Mouse (Mus musculus) G1E (cell line): ENCODE results near the gene Bcl2l1. TPM values are rescaled to one million over a fixed set of nuclear protein-coding genes. Genes with fewer than 3 reads are reported as not detected.

Experiments used
- ATAC-seq: 2 replicates; pipeline ENCODE4 v1.8.0; 2016; ENCODE audit warnings: mild to moderate bottlenecking; ENCODE audit not compliant: insufficient number of reproducible peaks, poor library complexity, low FRiP score, severe bottlenecking; ENCODE audit errors: extremely low read depth
- DNase-seq: peaks from one replicate; pipeline ENCODE4 v3.0.0; 2012; ENCODE audit warnings: low spot score
- H3K27me3 ChIP-seq: 2 replicates; pipeline ENCODE4 v1.6.1; 2012; ENCODE audit warnings: mild to moderate bottlenecking, low read length, inconsistent platforms; ENCODE audit not compliant: insufficient read depth
- H3K36me3 ChIP-seq: replicated peaks from 2 replicates; pipeline ENCODE3; 2012; ENCODE audit warnings: mild to moderate bottlenecking, inconsistent platforms
- H3K4me1 ChIP-seq: 2 replicates; pipeline ENCODE4 v1.6.1; 2012; ENCODE audit warnings: low read depth, low read length, inconsistent platforms, mixed read lengths; ENCODE audit not compliant: insufficient read depth
- H3K4me3 ChIP-seq: 2 replicates; pipeline ENCODE4 v1.5.1; 2012; ENCODE audit warnings: low read depth, mild to moderate bottlenecking, inconsistent platforms, low read length, moderate library complexity, mixed read lengths
- H3K9me3 ChIP-seq: replicated peaks from 2 replicates; pipeline ENCODE4 v1.6.1; 2012; ENCODE audit warnings: inconsistent platforms
- CTCF ChIP-seq: IDR thresholded peaks from 2 replicates; pipeline ENCODE4 v1.5.1; 2012; ENCODE audit warnings: low read depth, low read length, inconsistent platforms, mixed read lengths
- GATA1 ChIP-seq: IDR thresholded peaks from 2 replicates; pipeline ENCODE4 v1.6.1; 2012; ENCODE audit warnings: borderline replicate concordance, low read length, inconsistent platforms, mixed read lengths
- GATA2 ChIP-seq: IDR thresholded peaks from 2 replicates; pipeline ENCODE4 v1.6.1; 2012; ENCODE audit warnings: low read depth, low read length, inconsistent platforms, borderline replicate concordance
- POLR2AphosphoS5 ChIP-seq: IDR thresholded peaks from 2 replicates; pipeline ENCODE4 v1.6.1; 2012; ENCODE audit warnings: low read depth, low read length, inconsistent platforms; ENCODE audit not compliant: insufficient replicate concordance
- TAL1 ChIP-seq: conservative IDR thresholded peaks from 2 replicates; pipeline ENCODE4 v1.6.1; 2012; ENCODE audit warnings: low read depth, low read length, inconsistent platforms, mixed read lengths
- polyA plus RNA-seq: library from polyadenylated mRNA; stranded (reverse); fragments of >175 nt; gene quantifications from 2 replicates; pipeline ENCODE4 v1.2.3, GENCODE M21; 2012
- total RNA-seq, 2 experiments: library from RNA; stranded (forward) in 1 of 2; stranded (reverse) in 1 of 2; fragments of 200-1000 nt in 1 of 2; fragments of >200 nt in 1 of 2; fragmentation: Nextera tagmentation in 1 of 2; gene quantifications; 2 replicates each; pipeline ENCODE4 v1.2.3; 2014 to 2017

The Bcl2l1 gene
- total and polyA plus RNA-seq, 3 experiments: 31.6 to 82.7 (median 79.6) TPM

GRCm38 (mm10) chr2:152859501-152859900, 28.0 kb upstream of the Bcl2l1 start:
- TF ChIP-seq TAL1 (no peak), CTCF (no peak), POLR2AphosphoS5 (no peak), GATA1 (no peak), GATA2 (no peak)
- Histone ChIP-seq H3K27me3 (no peaks in the 10 kb centered on the region), H3K9me3 (no peaks in the 10 kb centered on the region), H3K36me3 (peaks cover 91% of the 10 kb centered on the region), H3K4me1 (no peaks in the 10 kb centered on the region; the same call in 1 of the 2 replicates), H3K4me3 (no peak overlapping the region)
- DNase-seq: no peak
- no peak for ATAC-seq

GRCm38 (mm10) chr2:152848466-152848865, 16.9 kb upstream of the Bcl2l1 start:
- no peak for TF ChIP-seq POLR2AphosphoS5
- no peak for TF ChIP-seq GATA2
- no peak for TF ChIP-seq CTCF
- TF ChIP-seq TAL1: no peak
- H3K36me3 ChIP-seq: peaks cover 33% of the 10 kb centered on the region
- peak overlapping the region; percentile 92 for H3K4me3 ChIP-seq
- no peak for DNase-seq
- no peaks in the 10 kb centered on the region for H3K27me3 ChIP-seq
- H3K4me1 ChIP-seq: peaks cover 30% of the 10 kb centered on the region
- no peak for ATAC-seq
- H3K9me3 ChIP-seq: no peaks in the 10 kb centered on the region

GRCm38 (mm10) chr2:152847815-152848302, 16.3 kb upstream of the Bcl2l1 start, which contains the start of gene Tpx2:
TSS of gene Tpx2 (plus strand) at chr2:152847964.
- Histone ChIP-seq H3K27me3 (no peaks in the 10 kb centered on the region), H3K4me1 (peaks cover 28% of the 10 kb centered on the region), H3K36me3 (peaks cover 27% of the 10 kb centered on the region), H3K9me3 (no peaks in the 10 kb centered on the region), H3K4me3 (peak within 1 kb of the TSS; percentile 92)
- TF ChIP-seq CTCF: no peak
- TF ChIP-seq GATA1: no peak
- no peak for TF ChIP-seq TAL1
- TF ChIP-seq POLR2AphosphoS5: no peak
- TF ChIP-seq GATA2: no peak
- peak; percentile 86 for DNase-seq
- ATAC-seq: peak; percentile 98

GRCm38 (mm10) chr2:152847057-152847814, 15.7 kb upstream of the Bcl2l1 start:
- H3K4me1 ChIP-seq: peaks cover 26% of the 10 kb centered on the region
- H3K4me3 ChIP-seq: no peak overlapping the region; the same call in 1 of the 2 replicates
- no peak for DNase-seq
- TF ChIP-seq CTCF (no peak), GATA1 (no peak), POLR2AphosphoS5 (no peak), GATA2 (no peak), TAL1 (no peak)
- H3K27me3 ChIP-seq: no peaks in the 10 kb centered on the region
- no peaks in the 10 kb centered on the region for H3K9me3 ChIP-seq
- ATAC-seq: no peak
- peaks cover 21% of the 10 kb centered on the region for H3K36me3 ChIP-seq

GRCm38 (mm10) chr2:152842741-152843140, 11.2 kb upstream of the Bcl2l1 start:
- ATAC-seq (no peak), DNase-seq (no peak)
- TF ChIP-seq GATA2 (no peak), POLR2AphosphoS5 (no peak), CTCF (no peak), TAL1 (no peak), GATA1 (no peak)
- Histone ChIP-seq H3K9me3 (no peaks in the 10 kb centered on the region), H3K4me3 (no peak overlapping the region), H3K36me3 (no peaks in the 10 kb centered on the region), H3K4me1 (peaks cover 6% of the 10 kb centered on the region; the same call in 1 of the 2 replicates), H3K27me3 (no peaks in the 10 kb centered on the region)

- no peaks in the 10 kb centered on the region; the same call in 1 of the 2 replicates for H3K4me1 ChIP-seq
These were observed 7.7 kb upstream of the Bcl2l1 start for GRCm38 (mm10) chr2:152839256-152839655.

More at GRCm38 (mm10) chr2:152839256-152839655, 7.7 kb upstream of the Bcl2l1 start:
- H3K36me3 ChIP-seq: no peaks in the 10 kb centered on the region
- no peaks in the 10 kb centered on the region for H3K27me3 ChIP-seq
- H3K9me3 ChIP-seq: no peaks in the 10 kb centered on the region
- TF ChIP-seq CTCF (no peak), POLR2AphosphoS5 (no peak), GATA1 (no peak), GATA2 (no peak)
- no peak for ATAC-seq
- DNase-seq: no peak
- no peak overlapping the region for H3K4me3 ChIP-seq
